Mouse (Mus musculus) liver, embryonic 12.5 days (tissue): ENCODE results near the gene 4930579G24Rik. TPM values are rescaled to one million over a fixed set of nuclear protein-coding genes. Genes with fewer than 3 reads are reported as not detected.

ENCODE experiments used
- ATAC-seq: fragments of 200-750 bp; cut with Nextera tagmentation; 2 replicates; pipeline ENCODE4 v1.8.0; 2017; ENCODE audit warnings: moderate number of reproducible peaks, mild to moderate bottlenecking, moderate library complexity
- H3K27ac ChIP-seq: fragments of 300-500 bp; sonication (generic); 2 replicates; pipeline ENCODE4 v1.5.1; 2016; ENCODE audit warnings: mild to moderate bottlenecking
- H3K27me3 ChIP-seq: fragments of 300-500 bp; sonication (generic); replicated peaks from 2 replicates; pipeline ENCODE4 v1.6.1; 2016; ENCODE audit warnings: mild to moderate bottlenecking, moderate library complexity
- H3K36me3 ChIP-seq: fragments of 300-500 bp; sonication (generic); 2 replicates; pipeline ENCODE4 v1.6.1; 2016; ENCODE audit warnings: mild to moderate bottlenecking, moderate library complexity
- H3K4me1 ChIP-seq: fragments of 300-500 bp; sonication (generic); 2 replicates; pipeline ENCODE4 v1.6.1; 2016
- H3K4me2 ChIP-seq: fragments of 300-500 bp; sonication (generic); 2 replicates; pipeline ENCODE4 v1.6.1; 2016; ENCODE audit warnings: mild to moderate bottlenecking, moderate library complexity
- H3K4me3 ChIP-seq: fragments of 300-500 bp; sonication (generic); 2 replicates; pipeline ENCODE4 v1.5.1; 2016; ENCODE audit warnings: mild to moderate bottlenecking, moderate library complexity
- H3K9ac ChIP-seq: fragments of 300-500 bp; sonication (generic); 2 replicates; pipeline ENCODE4 v1.6.1; 2016; ENCODE audit warnings: mild to moderate bottlenecking, moderate library complexity
- H3K9me3 ChIP-seq: fragments of 300-500 bp; sonication (generic); replicated peaks from 2 replicates; pipeline ENCODE4 v1.6.1; 2016; ENCODE audit warnings: mild to moderate bottlenecking, moderate library complexity
- WGBS: fragments of 180-500 bp; shearing (Covaris S2); methylation state at CpG from one replicate; pipeline ENCODE4 v1.1.7; 2016; ENCODE audit not compliant: insufficient replicate concordance; 5-methylcytosine and 5-hydroxymethylcytosine counted together
- polyA plus RNA-seq: library from polyadenylated mRNA; unstranded; fragments of >200 nt; fragmentation: Nextera tagmentation; extraction: Ambion mirVana; gene quantifications from 2 replicates; pipeline ENCODE4 v1.2.1, GENCODE M21; 2016

Gene 4930579G24Rik
- polyA plus RNA-seq: 23.7 and 23.8 TPM in 2 replicates

- peak within 1 kb of the TSS; percentile 95 for H3K27ac ChIP-seq
- H3K9me3 ChIP-seq: 0 out of 2 replicates have a peak, but pooled peaks cover 4% of the 10 kb centered on the region
- H3K4me3 ChIP-seq: peak within 1 kb of the TSS; percentile 90
- H3K4me1 ChIP-seq: peaks cover 20% of the 10 kb centered on the region
- peak within 1 kb of the TSS; percentile 83 for H3K4me2 ChIP-seq
- WGBS: under 1% methylated on average over 60 of the region's 60 CpGs
- peaks cover 27% of the 10 kb centered on the region for H3K36me3 ChIP-seq
- peak; percentile 98 for ATAC-seq
- no peaks in the 10 kb centered on the region for H3K27me3 ChIP-seq
- H3K9ac ChIP-seq: peak within 1 kb of the TSS; percentile 91
These were observed at the start of gene 4930579G24Rik for GRCm38 (mm10) chr3:79628561-79629415. Gene 4930579G24Rik (plus strand): TSS chr3:79629079.

DNA sequence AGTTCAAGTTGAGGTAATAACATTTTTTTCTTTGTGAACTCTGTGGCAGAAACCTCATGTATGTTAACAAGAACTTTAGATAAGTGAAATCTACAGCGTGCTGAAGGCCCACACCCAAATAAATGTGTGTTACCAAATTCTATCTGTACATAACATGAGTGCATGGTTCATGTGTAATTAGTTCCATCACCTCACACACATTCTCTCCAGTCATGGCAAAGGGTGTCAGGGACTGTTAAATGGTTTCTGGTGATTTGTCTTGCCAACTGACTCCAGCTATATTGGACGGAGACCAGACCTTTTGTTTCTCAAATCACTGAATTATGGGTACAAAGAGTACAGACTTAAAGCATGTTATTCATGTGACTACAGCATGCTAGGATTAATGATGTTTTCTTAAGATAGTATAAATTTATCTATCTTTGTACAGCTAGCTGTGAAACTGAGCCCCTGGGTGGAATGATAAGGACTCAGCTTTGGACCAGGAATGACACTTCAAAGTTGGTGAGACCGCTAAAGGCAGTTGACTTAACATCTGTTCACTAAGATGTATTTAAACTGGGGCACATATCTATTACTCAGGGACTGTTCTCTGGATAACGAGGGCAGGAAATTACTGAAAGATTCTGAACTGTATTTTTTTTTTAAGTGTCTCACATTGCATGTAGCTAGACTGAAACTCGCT lies 48.8 kb upstream of the 4930579G24Rik start:
- peak overlapping the region; percentile 91 for H3K27ac ChIP-seq
- H3K27me3 ChIP-seq: no peaks in the 10 kb centered on the region
- H3K9me3 ChIP-seq: no peaks in the 10 kb centered on the region
- 23% methylated on average over 5 of the region's 5 CpGs for WGBS
- H3K4me1 ChIP-seq: peaks cover 71% of the 10 kb centered on the region
- H3K4me3 ChIP-seq: no peak overlapping the region
- no peaks in the 10 kb centered on the region for H3K36me3 ChIP-seq
- peak; percentile 93 for ATAC-seq
- H3K9ac ChIP-seq: no peak overlapping the region; the same call in 1 of the 2 replicates
- H3K4me2 ChIP-seq: peak overlapping the region; percentile 47

GRCm38 (mm10) chr3:79586804-79587203 lies 42.1 kb upstream of the 4930579G24Rik start:
- peak overlapping the region; percentile 42 for H3K4me2 ChIP-seq

DNA sequence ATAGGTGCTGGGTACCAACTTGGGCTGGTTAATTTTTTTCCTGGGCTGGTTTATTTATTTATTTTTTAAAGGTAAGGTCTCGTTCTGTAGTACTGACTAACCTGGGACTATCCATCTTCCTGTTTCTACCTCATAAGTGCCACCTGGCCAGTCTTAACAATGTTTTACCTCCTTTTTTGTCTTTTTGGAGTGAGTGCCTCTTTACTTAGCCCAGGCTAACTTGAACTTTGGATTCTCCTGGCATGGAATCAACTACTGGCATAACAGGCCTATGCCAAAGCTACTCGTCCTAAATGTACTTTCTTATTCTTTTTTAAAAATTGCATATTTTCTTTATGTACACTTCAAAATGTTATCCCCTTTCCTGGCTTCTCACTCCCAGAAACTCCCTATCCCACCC lies 39.2 kb upstream of the 4930579G24Rik start:
- 72% methylated on average over 2 of the region's 2 CpGs for WGBS
- Histone ChIP-seq H3K27ac (no peak overlapping the region), H3K9ac (no peak overlapping the region), H3K4me1 (peaks cover 39% of the 10 kb centered on the region), H3K27me3 (no peaks in the 10 kb centered on the region), H3K9me3 (no peaks in the 10 kb centered on the region), H3K4me3 (no peak overlapping the region), H3K4me2 (no peak overlapping the region), H3K36me3 (peaks cover 17% of the 10 kb centered on the region)
- no peak for ATAC-seq

More at GRCm38 (mm10) chr3:79586804-79587203, 42.1 kb upstream of the 4930579G24Rik start:
- peaks cover 31% of the 10 kb centered on the region for H3K4me1 ChIP-seq
- H3K9ac ChIP-seq: peak overlapping the region; percentile 44; the same call in 1 of the 2 replicates
- no peak overlapping the region for H3K27ac ChIP-seq
- WGBS: 3% methylated on average over 6 of the region's 6 CpGs
- ATAC-seq: peak; percentile 67
- no peaks in the 10 kb centered on the region for H3K36me3 ChIP-seq
- H3K27me3 ChIP-seq: no peaks in the 10 kb centered on the region
- no peaks in the 10 kb centered on the region for H3K9me3 ChIP-seq
- no peak overlapping the region for H3K4me3 ChIP-seq

GRCm38 (mm10) chr3:79590863-79591792 lies 37.8 kb upstream of the 4930579G24Rik start, which contains the start of gene Ppid:
Gene Ppid (plus strand): TSS chr3:79591342.
- H3K4me2 ChIP-seq: peak within 1 kb of the TSS; percentile 81
- peak within 1 kb of the TSS; percentile 92 for H3K9ac ChIP-seq
- H3K27ac ChIP-seq: peak within 1 kb of the TSS; percentile 89
- H3K27me3 ChIP-seq: no peaks in the 10 kb centered on the region
- peaks cover 39% of the 10 kb centered on the region for H3K4me1 ChIP-seq
- peaks cover 30% of the 10 kb centered on the region for H3K36me3 ChIP-seq
- H3K4me3 ChIP-seq: peak within 1 kb of the TSS; percentile 89
- WGBS: 1% methylated on average over 63 of the region's 63 CpGs
- H3K9me3 ChIP-seq: no peaks in the 10 kb centered on the region
- ATAC-seq: peak; percentile 92

GRCm38 (mm10) chr3:79591793-79592471 lies 36.9 kb upstream of the 4930579G24Rik start:
- Histone ChIP-seq H3K4me2 (peak overlapping the region; percentile 81), H3K36me3 (peaks cover 38% of the 10 kb centered on the region), H3K4me1 (peaks cover 36% of the 10 kb centered on the region), H3K9me3 (no peaks in the 10 kb centered on the region), H3K27ac (peak overlapping the region; percentile 89), H3K4me3 (peak overlapping the region; percentile 89), H3K9ac (peak overlapping the region; percentile 92), H3K27me3 (no peaks in the 10 kb centered on the region)
- under 1% methylated on average over 15 of the region's 15 CpGs for WGBS
- ATAC-seq: no peak

GRCm38 (mm10) chr3:79595468-79595867 lies 33.4 kb upstream of the 4930579G24Rik start:
- Histone ChIP-seq H3K9ac (no peak overlapping the region), H3K27me3 (no peaks in the 10 kb centered on the region), H3K36me3 (peaks cover 71% of the 10 kb centered on the region), H3K4me2 (no peak overlapping the region), H3K9me3 (no peaks in the 10 kb centered on the region), H3K27ac (no peak overlapping the region), H3K4me1 (peaks cover 24% of the 10 kb centered on the region), H3K4me3 (no peak overlapping the region)
- no peak for ATAC-seq
- WGBS: 86% methylated on average over 7 of the region's 7 CpGs

DNA sequence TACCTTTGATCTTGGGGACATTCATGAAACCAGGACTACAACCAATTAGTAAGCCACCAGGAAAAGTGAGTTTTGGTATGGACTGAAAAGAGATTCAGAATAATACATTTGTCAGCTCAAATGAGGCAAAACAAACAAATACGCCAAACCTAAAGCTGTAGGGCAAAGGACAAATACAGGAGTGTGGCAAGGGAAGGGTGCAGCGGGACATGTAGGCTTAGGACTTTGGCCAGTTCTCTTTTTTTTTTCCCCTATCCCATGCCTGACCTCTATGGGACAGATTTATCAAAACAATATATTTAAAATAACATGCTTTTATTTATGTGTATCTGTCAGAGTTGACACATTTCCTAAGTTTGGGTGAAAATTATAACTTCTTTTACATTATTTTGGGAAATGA lies 19.0 kb upstream of the 4930579G24Rik start:
- H3K4me3 ChIP-seq: no peak overlapping the region
- no peak overlapping the region for H3K27ac ChIP-seq
- WGBS: 81% methylated on average over 2 of the region's 2 CpGs
- no peaks in the 10 kb centered on the region for H3K27me3 ChIP-seq
- peaks cover 62% of the 10 kb centered on the region for H3K36me3 ChIP-seq
- H3K9ac ChIP-seq: no peak overlapping the region
- ATAC-seq: no peak
- H3K9me3 ChIP-seq: no peaks in the 10 kb centered on the region
- H3K4me2 ChIP-seq: no peak overlapping the region
- no peaks in the 10 kb centered on the region for H3K4me1 ChIP-seq

- ATAC-seq: no peak
- 15% methylated on average over 10 of the region's 10 CpGs for WGBS
These were observed 1.2 kb upstream of the 4930579G24Rik start for GRCm38 (mm10) chr3:79627484-79628181.

DNA sequence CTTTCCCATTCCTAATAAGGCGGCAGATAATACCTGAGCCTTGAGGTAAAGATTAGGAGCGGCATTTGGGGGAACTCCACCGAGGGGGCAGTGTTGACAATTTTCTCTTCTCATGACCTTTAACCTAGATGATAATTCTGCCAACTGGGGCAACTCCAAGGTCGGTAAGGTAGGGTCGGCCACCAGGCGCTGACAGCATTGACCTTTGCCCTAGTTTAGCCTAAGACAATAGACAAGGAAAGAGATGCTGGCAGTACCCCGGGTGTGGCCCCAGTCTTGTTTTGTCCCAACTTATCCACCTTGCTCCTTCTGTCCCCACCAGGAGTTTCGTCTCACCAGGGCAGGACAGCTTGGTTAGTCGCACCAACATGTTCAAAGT lies 708 bp upstream of the 4930579G24Rik start:
- ATAC-seq: no peak
- H3K4me1 ChIP-seq: peaks cover 20% of the 10 kb centered on the region
- H3K36me3 ChIP-seq: peaks cover 20% of the 10 kb centered on the region
- peak overlapping the region; percentile 90 for H3K4me3 ChIP-seq
- no peaks in the 10 kb centered on the region for H3K27me3 ChIP-seq
- H3K4me2 ChIP-seq: peak overlapping the region; percentile 83
- H3K9me3 ChIP-seq: 0 out of 2 replicates have a peak, but pooled peaks cover 2% of the 10 kb centered on the region
- peak overlapping the region; percentile 95 for H3K27ac ChIP-seq
- WGBS: under 1% methylated on average over 9 of the region's 9 CpGs
- H3K9ac ChIP-seq: peak overlapping the region; percentile 83

More at GRCm38 (mm10) chr3:79627484-79628181, 1.2 kb upstream of the 4930579G24Rik start:
- Histone ChIP-seq H3K36me3 (peaks cover 19% of the 10 kb centered on the region), H3K4me3 (peak overlapping the region; percentile 90), H3K9ac (peak overlapping the region; percentile 83), H3K9me3 (no peaks in the 10 kb centered on the region), H3K4me2 (peak overlapping the region; percentile 83), H3K27me3 (no peaks in the 10 kb centered on the region), H3K4me1 (peaks cover 20% of the 10 kb centered on the region), H3K27ac (peak overlapping the region; percentile 95)
